Mouse (Mus musculus): Measurements from ENCODE around the gene Ankrd11.

Gene Ankrd11

GRCm38 (mm10) chr8:122916766-122917165 lies 125.3 kb downstream of the Ankrd11 start:
- no peak for TF ChIP-seq GATA4 (IDR thresholded peaks at IDR 0.05; ENCODE audit: insufficient replicate concordance, low read length)

- no peak for TF ChIP-seq GATA4 (IDR thresholded peaks at IDR 0.05; ENCODE audit: insufficient replicate concordance, low read length)
Measured at GRCm38 (mm10) chr8:122912871-122913270, 129.2 kb downstream of the Ankrd11 start.

GRCm38 (mm10) chr8:122912150-122912549 lies 129.9 kb downstream of the Ankrd11 start:
- no peak for TF ChIP-seq GATA4 (IDR thresholded peaks at IDR 0.05; ENCODE audit: insufficient replicate concordance, low read length)

- no peak for TF ChIP-seq GATA4 (IDR thresholded peaks at IDR 0.05; ENCODE audit: insufficient replicate concordance, low read length)
Measured at GRCm38 (mm10) chr8:122906463-122907021, 135.5 kb downstream of the Ankrd11 start.

- TF ChIP-seq GATA4 (IDR thresholded peaks at IDR 0.05; ENCODE audit: insufficient replicate concordance, low read length), result no peak
Measured at GRCm38 (mm10) chr8:122905346-122905745, 136.7 kb downstream of the Ankrd11 start.

- no peak for TF ChIP-seq GATA4 (IDR thresholded peaks at IDR 0.05; ENCODE audit: insufficient replicate concordance, low read length)
Measured at GRCm38 (mm10) chr8:122904496-122904895, 137.6 kb downstream of the Ankrd11 start.

GRCm38 (mm10) chr8:122903002-122903401 lies 139.1 kb downstream of the Ankrd11 start:
- TF ChIP-seq GATA4 (IDR thresholded peaks at IDR 0.05; ENCODE audit: insufficient replicate concordance, low read length), result no peak

- no peak for TF ChIP-seq GATA4 (IDR thresholded peaks at IDR 0.05; ENCODE audit: insufficient replicate concordance, low read length)
Measured at GRCm38 (mm10) chr8:122902581-122902980, 139.5 kb downstream of the Ankrd11 start.

GRCm38 (mm10) chr8:122901892-122902515 lies 140.1 kb downstream of the Ankrd11 start:
- TF ChIP-seq GATA4 (IDR thresholded peaks at IDR 0.05; ENCODE audit: insufficient replicate concordance, low read length), result no peak

GRCm38 (mm10) chr8:122901476-122901875 lies 140.6 kb downstream of the Ankrd11 start:
- no peak for TF ChIP-seq GATA4 (IDR thresholded peaks at IDR 0.05; ENCODE audit: insufficient replicate concordance, low read length)

- no peak for TF ChIP-seq GATA4 (IDR thresholded peaks at IDR 0.05; ENCODE audit: insufficient replicate concordance, low read length)
Measured at GRCm38 (mm10) chr8:122899085-122899484, 143.0 kb downstream of the Ankrd11 start.

- no peak for TF ChIP-seq GATA4 (IDR thresholded peaks at IDR 0.05; ENCODE audit: insufficient replicate concordance, low read length)
Measured at GRCm38 (mm10) chr8:122898473-122898872, 143.6 kb downstream of the Ankrd11 start.

- peak; percentile 94 for TF ChIP-seq GATA4 (IDR thresholded peaks at IDR 0.05; ENCODE audit: insufficient replicate concordance, low read length)
Measured at GRCm38 (mm10) chr8:122898018-122898417, 144.1 kb downstream of the Ankrd11 start.

GRCm38 (mm10) chr8:122897200-122897599 lies 144.9 kb downstream of the Ankrd11 start:
- no peak for TF ChIP-seq GATA4 (IDR thresholded peaks at IDR 0.05; ENCODE audit: insufficient replicate concordance, low read length)

GRCm38 (mm10) chr8:122896317-122896716 lies 145.8 kb downstream of the Ankrd11 start:
- no peak for TF ChIP-seq GATA4 (IDR thresholded peaks at IDR 0.05; ENCODE audit: insufficient replicate concordance, low read length)

GRCm38 (mm10) chr8:122893451-122893850 lies 148.6 kb downstream of the Ankrd11 start:
- TF ChIP-seq GATA4 (IDR thresholded peaks at IDR 0.05; ENCODE audit: insufficient replicate concordance, low read length), result no peak

- no peak for TF ChIP-seq GATA4 (IDR thresholded peaks at IDR 0.05; ENCODE audit: insufficient replicate concordance, low read length)
Measured at GRCm38 (mm10) chr8:122891440-122891839, 150.6 kb downstream of the Ankrd11 start.

All from liver, adult (tissue).